Mouse (Mus musculus): ENCODE data around the gene Fam161b.
A peak's percentile ranks its signal among the peaks of the same experiment; 100 is the strongest.

Fam161b gene

DNA sequence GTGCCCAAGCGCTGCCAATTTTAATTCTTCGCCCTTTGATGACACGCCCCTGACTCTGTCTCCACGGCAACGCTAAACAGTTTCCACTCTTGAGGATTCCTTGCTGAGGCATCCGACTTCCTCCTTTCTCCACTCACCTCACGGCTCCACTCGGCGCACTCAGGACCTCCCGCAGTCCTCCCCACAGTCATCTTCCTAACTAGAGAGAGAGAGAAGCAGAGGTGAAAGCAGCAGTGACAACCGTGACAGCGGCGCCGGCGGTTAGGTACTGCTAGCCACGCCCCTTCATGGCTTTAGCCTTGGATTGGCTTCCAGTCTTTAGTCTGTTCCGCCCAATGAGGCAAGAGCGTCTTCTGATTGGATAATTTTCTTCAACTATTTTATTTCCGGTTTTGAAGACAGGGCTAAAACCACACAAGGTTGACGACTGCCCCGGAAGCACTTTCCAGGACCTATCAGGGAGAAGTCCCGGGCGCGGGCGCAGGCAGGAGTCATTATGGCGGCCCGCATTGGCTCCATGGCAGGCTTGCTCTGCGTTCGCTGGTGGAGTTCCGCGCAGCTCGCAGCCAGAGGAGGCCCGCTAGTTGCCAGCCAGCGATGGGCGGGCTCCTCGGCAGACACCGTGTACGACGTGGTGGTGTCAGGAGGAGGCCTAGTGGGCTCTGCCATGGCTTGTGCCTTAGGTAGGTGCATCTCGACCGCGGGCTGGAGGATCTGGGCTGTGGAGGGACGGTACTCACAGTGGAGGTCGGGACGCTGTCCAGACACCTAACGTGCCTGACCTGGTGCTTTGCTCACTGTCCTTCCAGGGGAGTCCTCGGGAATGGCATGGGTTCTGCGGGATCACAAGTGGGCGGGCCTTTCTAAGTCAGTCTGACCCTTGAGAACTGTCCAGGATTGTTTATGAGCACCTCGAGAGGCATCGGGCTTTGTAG lies at the start of gene Fam161b, which contains the start of gene Coq6:
Fam161b (minus strand) TSS at position 279 of the 935 bp plus-strand sequence.
Coq6 (plus strand) TSS at position 103 of the 935 bp plus-strand sequence.
- DNase-seq: peak; percentile 93

- peak; percentile 97 for DNase-seq
Observed at GRCm38 (mm10) chr12:84408819-84409507, 47.3 kb upstream of the Fam161b start, which contains the start of the genes Entpd5 and Bbof1. Gene Entpd5, minus strand, starts transcription at chr12:84409029. Gene Bbof1, plus strand, starts transcription at chr12:84409071.

- DNase-seq: peak; percentile 84
Observed at GRCm38 (mm10) chr12:84407874-84408818, 46.5 kb upstream of the Fam161b start.

DNA sequence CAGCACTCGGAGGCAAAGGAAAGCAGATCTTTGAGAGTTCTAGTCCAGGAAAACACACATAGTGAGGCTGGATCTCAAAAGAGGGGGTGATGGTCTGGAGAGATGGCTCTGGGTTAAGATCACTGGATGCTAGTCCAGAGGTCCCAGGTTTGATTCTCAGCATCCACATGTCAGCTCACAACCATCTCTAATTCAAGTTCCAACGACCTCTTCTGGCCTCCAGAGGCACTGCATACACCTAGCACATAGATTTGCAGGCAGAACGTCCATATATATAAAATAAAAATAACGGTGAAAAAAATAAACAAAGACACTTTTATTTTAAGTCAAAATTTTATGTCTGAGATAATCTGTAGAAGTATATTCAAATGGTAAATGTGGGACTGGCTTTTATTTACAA lies 45.6 kb upstream of the Fam161b start:
- DNase-seq: no peak

DNA sequence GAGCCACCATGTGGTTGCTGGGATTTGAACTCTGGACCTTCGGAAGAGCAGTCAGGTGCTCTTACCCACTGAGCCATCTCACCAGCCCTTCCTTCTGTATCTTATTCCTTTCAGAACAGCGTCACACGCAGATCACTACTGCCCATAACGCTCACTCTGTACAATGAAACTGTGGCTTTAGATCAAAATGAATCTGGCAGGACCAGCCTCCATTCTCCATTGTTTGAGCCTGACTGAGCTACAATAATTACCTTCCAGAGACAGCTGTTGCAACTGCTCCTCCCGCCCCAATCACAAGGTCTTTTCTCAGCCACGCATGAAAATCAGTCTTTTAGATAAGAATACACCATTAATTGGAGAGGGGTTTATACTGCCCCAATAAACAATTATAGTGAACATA lies 42.9 kb upstream of the Fam161b start:
- DNase-seq: no peak

DNA sequence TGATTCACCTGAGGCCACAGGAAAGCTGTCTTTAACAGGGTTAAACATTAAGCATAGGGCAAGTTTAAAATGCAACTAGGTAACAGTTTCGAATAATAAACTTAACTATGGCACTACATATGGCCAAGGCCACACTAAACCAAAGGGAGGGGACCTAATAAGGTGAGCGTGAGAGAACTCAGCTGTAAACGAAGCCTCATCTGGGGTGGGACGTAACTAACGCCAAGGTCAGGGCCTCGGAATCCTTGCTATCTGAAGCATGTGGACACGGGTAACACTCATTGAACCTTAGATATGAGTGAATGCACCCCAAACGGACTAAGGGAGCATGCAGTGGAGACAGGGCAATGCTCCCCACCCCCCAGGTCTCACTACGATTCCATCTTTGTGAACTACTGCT lies 41.3 kb upstream of the Fam161b start:
- no peak for DNase-seq

DNA sequence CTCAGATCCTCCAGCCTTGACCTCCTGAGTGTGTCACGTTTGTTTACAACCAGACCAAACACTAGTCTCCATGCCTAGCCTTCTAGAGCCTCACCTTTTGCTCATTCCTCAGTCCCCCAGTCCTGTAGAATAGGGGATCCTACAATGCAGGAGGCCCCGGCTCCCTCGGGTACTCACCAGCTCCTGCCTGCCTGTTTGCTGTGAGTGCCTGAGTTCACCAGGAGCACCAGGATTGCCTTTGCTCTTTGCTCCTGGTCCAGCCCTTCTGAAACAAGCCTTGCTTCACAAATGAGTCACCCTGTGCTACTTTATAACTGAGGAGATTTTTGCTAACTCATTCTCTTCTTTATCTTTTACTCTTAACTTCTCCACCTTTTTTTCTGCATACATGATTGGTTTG lies 39.0 kb upstream of the Fam161b start:
- no peak for DNase-seq

GRCm38 (mm10) chr12:84400068-84400467 lies 38.4 kb upstream of the Fam161b start:
- no peak for DNase-seq

DNA sequence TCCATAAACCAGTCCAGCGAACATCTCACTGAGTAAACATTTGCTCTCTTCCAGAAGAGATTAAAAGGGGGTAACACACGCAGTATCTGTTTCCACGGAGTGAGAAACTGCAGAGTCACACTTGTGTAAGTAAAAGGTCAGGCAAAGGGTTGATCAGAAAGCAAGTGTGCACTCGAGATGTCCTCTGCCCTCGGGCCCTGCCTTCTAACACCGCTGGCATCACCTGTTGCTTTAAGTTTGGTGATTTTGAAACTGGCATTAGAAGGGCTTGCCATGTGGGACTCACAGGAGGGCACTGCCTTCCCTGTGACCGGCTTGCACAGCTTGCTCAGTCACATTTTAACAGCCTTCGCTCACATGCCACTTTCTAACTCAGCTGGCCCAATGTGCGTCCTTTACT lies 38.0 kb upstream of the Fam161b start:
- DNase-seq: no peak

DNA sequence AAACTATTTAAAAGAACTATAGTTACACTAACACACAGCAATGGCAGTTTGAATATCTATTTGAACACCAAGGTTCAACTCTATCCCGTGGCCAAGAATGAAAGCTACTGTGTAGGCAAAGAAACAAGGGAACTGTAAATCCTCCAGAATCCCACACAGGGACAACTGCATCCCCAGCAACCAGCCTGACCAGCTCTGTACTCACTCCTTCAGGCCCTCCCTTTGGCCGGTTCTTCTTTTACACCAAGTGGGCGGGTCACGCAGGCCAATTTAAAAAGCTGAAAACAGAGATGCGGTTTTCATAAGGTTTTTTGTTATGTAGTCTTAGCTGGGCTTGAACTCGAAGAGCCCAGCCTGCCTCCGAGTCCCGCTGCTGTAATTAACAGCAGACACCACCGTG lies 37.5 kb upstream of the Fam161b start:
- no peak for DNase-seq

DNA sequence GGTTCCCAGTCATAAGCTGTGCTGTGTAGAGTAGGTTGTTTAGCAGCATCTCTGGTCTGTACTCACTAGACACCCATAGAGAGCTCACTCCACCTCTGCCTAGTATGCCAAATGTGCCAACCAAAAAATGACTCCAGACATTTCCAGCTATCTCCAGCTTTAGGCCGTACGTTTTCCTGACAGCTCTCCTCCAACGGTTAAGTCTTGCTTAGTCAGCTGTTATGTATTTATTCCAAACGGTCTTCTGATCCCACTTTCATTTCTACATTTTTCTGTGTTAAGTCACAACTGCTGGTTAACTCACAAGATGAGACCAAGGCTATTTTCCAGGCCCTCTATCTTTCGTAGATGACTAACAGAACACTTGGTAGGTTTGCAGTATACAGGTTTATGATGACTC lies 37.0 kb upstream of the Fam161b start:
- DNase-seq: no peak

DNA sequence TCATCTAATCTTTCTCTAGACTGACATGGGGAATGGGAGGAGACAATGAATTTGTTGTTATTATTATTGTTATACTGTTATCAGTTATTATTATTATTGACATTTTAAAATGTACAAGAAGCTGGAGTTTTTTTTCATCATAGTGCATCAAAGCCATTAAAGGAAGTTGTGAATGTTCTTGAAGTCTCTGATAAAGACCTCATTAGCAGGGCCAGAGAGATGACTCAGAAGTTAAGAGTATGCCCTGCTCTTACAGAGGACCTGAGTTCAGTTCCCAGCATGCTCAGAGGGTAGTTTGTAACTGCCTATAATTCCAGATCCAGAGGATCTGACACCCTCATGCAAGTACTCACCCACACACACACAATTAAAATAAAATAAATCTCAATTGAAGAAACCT lies 36.1 kb upstream of the Fam161b start:
- DNase-seq: no peak

DNA sequence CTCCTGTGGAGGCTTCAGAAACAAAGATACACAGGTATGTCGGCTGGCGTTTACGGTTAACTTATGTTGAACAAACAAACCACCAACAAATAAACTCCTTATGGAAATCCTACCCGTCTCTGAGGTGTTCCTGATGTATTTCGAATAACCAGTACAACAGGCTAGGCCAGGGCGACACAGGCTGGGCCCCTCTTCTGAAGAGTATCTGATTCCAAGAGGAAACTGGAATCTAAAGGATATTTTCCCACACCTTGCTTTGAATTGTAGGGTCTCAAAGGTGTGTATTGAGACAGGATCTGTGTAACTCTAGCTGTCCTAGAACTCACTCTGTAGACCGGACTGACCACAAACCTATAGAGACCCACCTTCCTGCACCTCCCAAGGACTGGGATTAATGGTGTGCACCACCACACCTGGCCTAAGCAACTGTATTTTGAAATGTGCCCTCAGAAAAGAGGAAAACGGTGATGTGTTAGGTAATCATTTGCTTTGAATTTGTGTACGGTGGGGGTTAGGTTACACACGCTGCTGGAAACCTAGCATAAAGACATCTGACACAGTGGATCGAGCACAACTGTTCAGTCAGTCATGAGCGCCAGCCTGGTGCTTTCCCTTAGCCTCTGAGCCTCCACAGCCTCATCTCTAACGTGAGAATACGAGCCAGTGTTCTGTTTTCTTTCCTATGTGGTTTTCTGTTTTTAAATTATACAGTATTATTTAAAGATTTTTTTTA lies 35.5 kb upstream of the Fam161b start:
- no peak for DNase-seq

- no peak for DNase-seq
Observed at GRCm38 (mm10) chr12:84393847-84394246, 32.2 kb upstream of the Fam161b start.

- no peak for DNase-seq
Observed at GRCm38 (mm10) chr12:84392681-84393080, 31.0 kb upstream of the Fam161b start.

GRCm38 (mm10) chr12:84390336-84390735 lies 28.7 kb upstream of the Fam161b start:
- no peak for DNase-seq

DNA sequence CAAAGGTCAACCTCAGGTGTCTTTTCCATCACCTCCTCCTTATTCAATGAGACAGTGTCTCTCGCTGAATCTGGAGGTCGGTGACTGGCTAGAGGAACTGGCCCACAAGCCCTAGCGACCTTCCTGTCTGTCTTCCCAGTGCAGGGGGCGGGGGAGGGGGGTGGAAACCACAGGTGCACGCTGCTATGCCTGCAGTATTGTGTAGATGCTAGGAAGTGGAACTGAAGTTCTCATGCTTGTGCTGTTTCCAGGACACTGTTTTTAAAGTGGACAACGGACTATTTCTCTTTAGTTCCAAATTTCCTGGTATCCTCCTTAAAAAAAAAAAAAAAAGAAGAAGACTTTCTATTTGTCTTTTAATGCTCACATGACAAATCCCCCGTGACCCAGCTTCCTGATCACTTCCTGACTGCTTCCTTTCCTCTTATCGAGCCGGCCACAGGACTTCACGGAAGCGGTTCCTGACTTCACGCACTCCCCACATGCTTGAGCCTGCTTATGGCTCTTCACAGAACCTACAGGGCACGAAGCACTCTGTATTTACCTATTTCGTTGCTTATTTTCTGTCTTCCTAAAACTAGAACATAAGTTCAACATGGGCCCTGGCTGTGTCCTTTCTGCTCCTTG lies 27.3 kb upstream of the Fam161b start:
- peak; percentile 19 for DNase-seq

DNA sequence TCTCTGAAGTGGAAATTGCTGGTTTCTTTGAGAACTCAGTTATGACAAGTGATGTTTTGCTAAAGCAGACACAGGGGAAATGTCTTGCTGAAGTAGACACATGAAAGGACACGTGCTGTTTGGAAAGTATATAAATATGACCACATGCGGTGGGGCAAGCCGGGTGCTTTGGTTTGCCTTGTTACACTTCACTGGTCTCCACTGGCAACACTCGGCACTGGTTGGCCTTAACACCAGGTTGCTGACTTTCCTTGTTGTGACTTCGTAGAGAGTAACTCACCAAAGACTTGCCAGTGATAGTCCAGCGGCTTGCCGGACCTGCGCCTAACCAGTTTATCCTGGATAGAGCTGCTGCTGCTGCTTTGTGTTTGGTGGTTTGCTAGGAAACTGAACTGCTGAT lies 26.5 kb upstream of the Fam161b start:
- no peak for DNase-seq

GRCm38 (mm10) chr12:84385408-84385807 lies 23.8 kb upstream of the Fam161b start:
- no peak for DNase-seq

DNA sequence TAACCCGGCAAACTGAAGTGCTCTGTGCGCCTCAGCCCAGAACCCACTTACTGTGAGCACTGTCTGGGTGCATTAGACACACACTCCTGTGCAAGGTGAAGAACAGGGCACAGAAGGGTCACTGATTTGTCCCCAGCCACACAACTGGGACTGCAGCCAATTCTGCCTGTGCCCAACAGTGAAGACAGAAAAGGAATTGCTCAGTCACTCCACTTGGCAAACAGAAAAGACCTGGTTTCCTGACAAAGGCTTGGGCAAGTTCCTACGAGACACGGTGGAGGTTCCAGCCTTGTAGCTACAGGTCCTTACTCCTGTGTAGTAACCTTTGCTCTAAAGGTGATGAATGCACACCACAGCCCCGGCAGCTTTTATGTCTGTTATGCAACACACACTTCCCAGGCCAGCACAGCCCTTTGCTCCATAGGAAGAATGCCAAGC lies 23.0 kb upstream of the Fam161b start:
- DNase-seq: no peak

GRCm38 (mm10) chr12:84382369-84382768 lies 20.7 kb upstream of the Fam161b start:
- no peak for DNase-seq

Data from thymus, postnatal 4 days (tissue).